Mouse (Mus musculus) bone marrow, adult 2 months (tissue): Measurements from ENCODE around the gene Klhdc3.

Experiments used
- CTCF ChIP-seq: fragments of 200-500 bp; IDR thresholded peaks from 2 replicates; pipeline ENCODE4 v1.5.1; 2011; ENCODE audit warnings: low read length, control low read depth; ENCODE audit not compliant: control insufficient read depth, insufficient read depth
- POLR2A ChIP-seq: fragments of 200-500 bp; IDR thresholded peaks from 2 replicates; pipeline ENCODE4 v1.6.1; 2011; ENCODE audit warnings: low read depth, mild to moderate bottlenecking, control low read depth, low read length, borderline replicate concordance; ENCODE audit not compliant: control insufficient read depth

- TF ChIP-seq POLR2A: no peak
- TF ChIP-seq CTCF: no peak
These were observed 35.7 kb downstream of the Klhdc3 start for GRCm38 (mm10) chr17:46644916-46645475.
